Mouse (Mus musculus) olfactory bulb, adult 2 months (tissue): ENCODE results near the gene Clint1.

Experiments used
- CTCF ChIP-seq: fragments of 200-500 bp; IDR thresholded peaks from 2 replicates; pipeline ENCODE4 v1.5.1; 2012; ENCODE audit warnings: low read depth, mild to moderate bottlenecking, low read length, moderate library complexity; ENCODE audit not compliant: insufficient read depth
- POLR2A ChIP-seq: fragments of 200-500 bp; IDR thresholded peaks from 2 replicates; pipeline ENCODE4 v1.6.1; 2012; ENCODE audit warnings: mild to moderate bottlenecking, low read depth, low read length, moderate library complexity; ENCODE audit not compliant: insufficient read depth

DNA sequence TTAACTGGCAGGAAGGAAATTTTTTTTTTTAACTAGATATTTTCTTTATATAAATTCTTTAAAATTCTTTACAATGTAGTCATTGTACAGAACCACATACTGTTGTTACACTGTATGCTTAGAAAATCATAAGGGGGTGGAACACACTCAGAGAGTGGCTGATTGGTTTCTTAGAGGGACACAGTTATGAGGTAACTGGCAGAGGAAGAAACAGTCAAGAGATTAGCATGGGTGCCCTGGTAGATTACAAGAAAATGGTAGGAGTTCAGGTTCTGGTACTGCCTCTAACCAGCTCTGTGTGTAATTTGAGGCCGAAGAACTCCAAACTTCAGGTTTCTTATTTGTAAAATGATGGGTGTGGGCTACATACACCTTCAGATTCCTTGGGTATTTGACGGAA, 2.1 kb downstream of the Clint1 start:
- TF ChIP-seq CTCF (no peak), POLR2A (no peak)
